Mouse (Mus musculus) liver, adult (tissue): ENCODE data around the gene Asgr2.

Experiments used
- GATA4 ChIP-seq: IDR thresholded peaks from 2 replicates; pipeline ENCODE4 v1.6.1; 2014; ENCODE audit warnings: mild to moderate bottlenecking, low read length; ENCODE audit not compliant: insufficient replicate concordance

Gene Asgr2

DNA sequence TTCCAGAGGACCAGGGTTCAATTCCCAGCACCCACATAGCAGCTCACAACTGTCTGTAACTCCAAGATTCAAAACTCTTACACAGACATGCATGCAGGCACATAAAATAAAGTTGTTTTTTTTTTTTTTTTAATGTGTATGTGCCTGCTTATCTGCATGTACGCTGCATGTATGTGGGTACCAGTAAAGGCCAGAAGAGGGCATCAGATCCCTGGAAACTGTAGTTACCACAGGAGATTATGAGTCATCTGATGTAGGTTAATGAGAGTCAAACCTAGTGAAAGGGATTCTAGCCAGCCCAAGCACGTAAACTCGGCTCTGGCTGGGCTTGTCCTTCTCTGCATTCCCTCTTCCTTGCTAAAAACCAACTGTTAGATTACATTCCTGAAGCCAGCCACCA, 58.6 kb downstream of the Asgr2 start:
- TF ChIP-seq GATA4 = no peak
